Comparison of ENCODE assay signal across 12 mouse cellular contexts in the genomic region with DNA sequence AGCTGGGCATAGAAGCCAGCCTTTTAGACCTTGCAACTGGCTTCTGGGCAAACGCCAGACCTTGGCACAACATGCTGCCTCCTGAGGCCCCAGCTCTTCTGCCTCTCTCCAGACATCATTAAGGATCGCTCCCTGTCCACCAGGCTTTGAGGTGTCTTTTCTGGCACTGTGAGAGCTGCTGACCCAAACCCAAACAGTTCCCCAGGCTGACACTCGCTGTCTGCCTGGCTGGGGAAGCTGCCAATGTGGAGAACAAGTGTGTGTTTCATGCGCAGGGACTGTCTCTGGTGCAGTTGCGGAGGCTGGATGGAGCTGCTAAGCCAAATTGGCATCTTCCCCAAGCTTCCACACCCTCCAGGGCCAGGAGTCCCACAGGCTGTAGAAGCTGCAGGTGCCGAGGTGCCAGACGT. TPM values are rescaled to one million over a fixed set of nuclear protein-coding genes. Genes with fewer than 3 reads are reported as not detected.
DNase-seq lines count a peak whose midpoint lies in the region; ATAC-seq and TF ChIP-seq lines count a peak whose summit lies in the region.
"Had no signal": no experiment of that assay in that cellular context is flagged by ENCODE, and none has a peak within 500 bp of the region (broad histone marks: within the 10 kb centered on the region; RNA-seq: fewer than 3 reads in every experiment).

No protein-coding gene starts in this region.

- H3K27me3 ChIP-seq in heart, embryonic 10.5 days (ENCODE audit: insufficient read depth, poor library complexity, severe bottlenecking) = peaks cover 12% of the 10 kb centered on the region
- H3K27me3 ChIP-seq in kidney, adult 2 months (replicated peaks; ENCODE audit: control insufficient read depth, insufficient read depth, low read length) = no peaks in the 10 kb centered on the region
- H3K27me3 ChIP-seq: heart, embryonic 15.5 days; intestine, embryonic 15.5 days; midbrain, embryonic 12.5 days had no signal

- no peak for TF ChIP-seq CTCF in kidney, adult 2 months (conservative IDR thresholded peaks at IDR 0.05; ENCODE audit: insufficient read depth, insufficient read length, low read depth, low read length)
- no peak for TF ChIP-seq CTCF in lung, adult 2 months (IDR thresholded peaks at IDR 0.05; ENCODE audit: insufficient read depth, low read length)

- peak; percentile 41 for ATAC-seq in cerebellum, adult (ENCODE audit: insufficient number of reproducible peaks, low FRiP score, low TSS enrichment)
- ATAC-seq: intestine, embryonic 15.5 days had no signal

- H3K27ac ChIP-seq in heart, embryonic 10.5 days = peak overlapping the region; percentile 14; the same call in 1 of the 2 replicates
- no peak overlapping the region for H3K27ac ChIP-seq in kidney, adult 2 months (ENCODE audit: insufficient read depth, low read depth, low read length)
- H3K27ac ChIP-seq: forebrain, embryonic 10.5 days; heart, embryonic 15.5 days; intestine, embryonic 15.5 days; midbrain, embryonic 12.5 days had no signal

- H3K36me3 ChIP-seq in heart, embryonic 10.5 days = no peaks in the 10 kb centered on the region
- peaks cover 1% of the 10 kb centered on the region for H3K36me3 ChIP-seq in kidney, adult 2 months (ENCODE audit: control insufficient read depth, insufficient read depth, low read length)
- H3K36me3 ChIP-seq: forebrain, embryonic 10.5 days; heart, embryonic 15.5 days; intestine, embryonic 15.5 days; midbrain, embryonic 12.5 days had no signal

- no peak for DNase-seq in heart, embryonic 10.5 days (ENCODE audit: low spot score)
- no peak for DNase-seq in heart, postnatal 10 days
- DNase-seq in frontal cortex, postnatal 36 days (ENCODE audit: low spot score in 2 of 2) = peak; percentile 73 to 82
- DNase-seq in left cerebral cortex, postnatal 4 days = peak; percentile 80
- DNase-seq in kidney, adult 2 months = no peak
- no peak for DNase-seq in thymus, postnatal 14 days
- DNase-seq in lung, adult 2 months = no peak

- H3K4me3 ChIP-seq in heart, embryonic 10.5 days = no peak overlapping the region
- H3K4me3 ChIP-seq in kidney, adult 2 months (ENCODE audit: insufficient read depth, low read depth, low read length) = no peak overlapping the region
- H3K4me3 ChIP-seq in lung, adult 2 months (replicated peaks; ENCODE audit: extremely low read depth, low read depth, low read length) = no peak overlapping the region
- H3K4me3 ChIP-seq: forebrain, embryonic 10.5 days; heart, embryonic 15.5 days; intestine, embryonic 15.5 days; midbrain, embryonic 12.5 days had no signal

- no peaks in the 10 kb centered on the region for H3K9me3 ChIP-seq in heart, embryonic 10.5 days
- H3K9me3 ChIP-seq: forebrain, embryonic 10.5 days; heart, embryonic 15.5 days; intestine, embryonic 15.5 days; midbrain, embryonic 12.5 days had no signal

- no peak for TF ChIP-seq POLR2A in kidney, adult 2 months (IDR thresholded peaks at IDR 0.05; ENCODE audit: low read depth, low read length)
- TF ChIP-seq POLR2A in lung, adult 2 months (IDR thresholded peaks at IDR 0.05; ENCODE audit: borderline replicate concordance, extremely low read depth, low read depth, low read length) = no peak

- intact Hi-C loops in heart, postnatal 10 days (cut with DNase I) = no loop called here
- intact Hi-C loops in left cerebral cortex, postnatal 4 days (cut with DNase I) = no loop called here

- H3K4me1 ChIP-seq in heart, embryonic 10.5 days = peaks cover 45% of the 10 kb centered on the region
- no peaks in the 10 kb centered on the region for H3K4me1 ChIP-seq in kidney, adult 2 months (ENCODE audit: control insufficient read depth, insufficient read depth, low read length)
- no peaks in the 10 kb centered on the region for H3K4me1 ChIP-seq in lung, adult 2 months (ENCODE audit: control insufficient read depth, insufficient read depth, low read length)
- H3K4me1 ChIP-seq: intestine, embryonic 15.5 days had no signal

- 85% methylated on average over 7 of the region's 7 CpGs for WGBS in heart, embryonic 10.5 days
- WGBS in kidney, adult 2 months = 87% methylated on average over 7 of the region's 7 CpGs
- WGBS in lung, adult 2 months = 75% methylated on average over 7 of the region's 7 CpGs

RNA-seq across cellular contexts. Expression of a gene that starts 25.1 kb away (rescaled TPM):
- 11.8 and 13.4 TPM in 2 replicates for polyA plus RNA-seq in heart, embryonic 10.5 days (2016; fragmentation: Nextera tagmentation; extraction: Ambion mirVana)
- total RNA-seq in heart, postnatal 10 days (2021) = 10 to 100 TPM; 18.4 to 19.3 TPM
- total RNA-seq in left cerebral cortex, postnatal 4 days (2021) = 1 to 10 TPM; 5.2 to 7.3 TPM
- polyA plus RNA-seq in kidney, adult 2 months (2012; rRNA removed) = 232 and 278 TPM in 2 replicates
- 15.4 and 16.7 TPM in 2 replicates for polyA plus RNA-seq in lung, adult 2 months (2012; rRNA removed)

RNA-seq across cellular contexts. Expression of a gene that starts 58.0 kb away (rescaled TPM):
- 0.21 and 0.69 TPM in 2 replicates for polyA plus RNA-seq in heart, embryonic 10.5 days (2016; fragmentation: Nextera tagmentation; extraction: Ambion mirVana)
- total RNA-seq in heart, postnatal 10 days (2021) = 1 to 10 TPM; 2.3 to 2.5 TPM
- total RNA-seq in left cerebral cortex, postnatal 4 days (2021) = under 1 TPM; 0.30 to 0.58 TPM
- polyA plus RNA-seq in kidney, adult 2 months (2012; rRNA removed) = 3.1 and 10.1 TPM in 2 replicates
- polyA plus RNA-seq in lung, adult 2 months (2012; rRNA removed) = 0.17 and 0.18 TPM in 2 replicates
- polyA plus RNA-seq: forebrain, embryonic 10.5 days had no signal

Comparison
In these comparisons a context has a peak if more than half of its experiments do, and no peak if none do; other contexts are left out.
1. DNase-seq: peak in frontal cortex, postnatal 36 days (2 of 2) and left cerebral cortex, postnatal 4 days (single experiment); none in heart, embryonic 10.5 days (single experiment), heart, postnatal 10 days (0 of 2), kidney, adult 2 months (single experiment), thymus, postnatal 14 days (single experiment) and lung, adult 2 months (single experiment).
2. RNA of a gene that starts 25.1 kb away (polyA plus RNA-seq): 232 to 278 TPM in kidney, adult 2 months; 15.4 to 16.7 TPM in lung, adult 2 months and 11.8 to 13.4 TPM in heart, embryonic 10.5 days; every median in the first group is over 10 times any median in the second.